Mouse (Mus musculus): ENCODE data around the gene Igll1. TPM values are rescaled to one million over a fixed set of nuclear protein-coding genes. Genes with fewer than 3 reads are reported as not detected.
"Not testable (repeated sequence)": the region's sequence is repeated elsewhere in the genome, so short reads cannot be mapped to it uniquely, and the experiment has no call there.

Gene Igll1
- polyA plus RNA-seq, 1 experiment from 2014 or later, result 0.23 TPM

DNA sequence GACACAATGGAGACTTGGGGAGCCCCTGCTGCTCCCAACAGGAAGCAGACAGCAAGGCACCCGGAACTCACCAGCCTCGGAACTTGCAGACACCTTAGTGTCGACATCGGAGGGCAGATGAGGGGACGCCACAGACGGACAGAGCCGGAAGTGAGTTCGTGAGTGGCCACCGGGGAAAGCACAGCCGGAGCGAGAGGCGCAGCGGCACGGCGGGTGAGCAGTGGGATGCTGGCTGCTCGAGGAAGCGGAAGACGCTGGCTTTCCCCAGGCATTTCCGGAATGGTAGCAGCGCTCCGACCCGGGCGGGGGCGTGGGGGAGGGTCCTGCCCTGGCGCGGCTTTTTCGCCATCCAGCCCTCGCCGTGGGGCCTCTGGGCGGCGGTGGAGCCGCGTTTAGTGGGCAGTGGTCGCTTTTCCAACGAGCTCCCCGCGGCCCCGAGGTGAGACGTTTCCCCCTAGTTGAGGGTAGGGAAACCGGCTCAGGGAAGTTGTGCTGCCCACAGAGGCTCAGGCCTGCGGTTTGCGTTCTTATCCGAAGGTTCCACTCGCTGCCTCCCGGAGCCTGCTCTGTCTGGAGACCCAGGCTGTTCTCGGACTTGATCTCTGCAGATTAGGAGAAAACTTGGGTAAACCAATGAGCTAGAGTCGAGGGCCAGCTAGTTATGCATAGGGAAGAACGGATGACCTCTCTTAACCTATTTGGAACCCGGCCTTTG, 7.0 kb upstream of the Igll1 start, which contains the start of the genes Top3b and Vpreb1:
Gene Top3b (plus strand): TSS at position 120 of the 715 bp plus-strand sequence.
Gene Vpreb1 (minus strand): TSS at position 227 of the 715 bp plus-strand sequence.
- no peaks in the 10 kb centered on the region for H3K27me3 ChIP-seq
- H3K27ac ChIP-seq, result peak within 1 kb of the TSS; percentile 94
- H3K4me2 ChIP-seq (replicated peaks), result peak within 1 kb of the TSS; percentile 74
- peaks cover 7% of the 10 kb centered on the region for H3K36me3 ChIP-seq
- under 1% methylated on average over 49 of the region's 49 CpGs for WGBS
- peak; percentile 96 for ATAC-seq (ENCODE audit: low FRiP score, low read depth)
- H3K4me1 ChIP-seq, result peaks cover 10% of the 10 kb centered on the region
- no peaks in the 10 kb centered on the region for H3K9me3 ChIP-seq
- H3K4me3 ChIP-seq, result peak within 1 kb of the TSS; percentile 78
- peak within 1 kb of the TSS; percentile 92 for H3K9ac ChIP-seq

DNA sequence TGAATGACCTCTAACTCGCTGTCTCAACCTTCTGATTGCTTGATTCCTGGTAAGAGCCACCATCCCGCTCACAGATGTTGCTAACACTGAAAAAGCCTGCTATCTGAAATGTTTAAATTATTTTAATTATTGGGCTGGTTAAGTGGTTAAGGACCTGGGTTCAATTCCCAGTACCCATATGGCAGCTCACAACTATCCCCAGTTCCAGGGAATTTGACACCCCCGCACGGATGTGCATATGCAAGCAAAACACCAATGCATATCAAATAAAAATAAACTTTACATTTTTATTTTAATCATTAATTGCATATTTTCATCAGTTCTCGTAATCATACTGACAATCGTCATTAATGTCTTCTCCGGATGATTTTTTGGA, 6.4 kb upstream of the Igll1 start:
- ATAC-seq (ENCODE audit: low FRiP score, low read depth), result peak; percentile 51
- peaks cover 10% of the 10 kb centered on the region for H3K4me1 ChIP-seq

DNA sequence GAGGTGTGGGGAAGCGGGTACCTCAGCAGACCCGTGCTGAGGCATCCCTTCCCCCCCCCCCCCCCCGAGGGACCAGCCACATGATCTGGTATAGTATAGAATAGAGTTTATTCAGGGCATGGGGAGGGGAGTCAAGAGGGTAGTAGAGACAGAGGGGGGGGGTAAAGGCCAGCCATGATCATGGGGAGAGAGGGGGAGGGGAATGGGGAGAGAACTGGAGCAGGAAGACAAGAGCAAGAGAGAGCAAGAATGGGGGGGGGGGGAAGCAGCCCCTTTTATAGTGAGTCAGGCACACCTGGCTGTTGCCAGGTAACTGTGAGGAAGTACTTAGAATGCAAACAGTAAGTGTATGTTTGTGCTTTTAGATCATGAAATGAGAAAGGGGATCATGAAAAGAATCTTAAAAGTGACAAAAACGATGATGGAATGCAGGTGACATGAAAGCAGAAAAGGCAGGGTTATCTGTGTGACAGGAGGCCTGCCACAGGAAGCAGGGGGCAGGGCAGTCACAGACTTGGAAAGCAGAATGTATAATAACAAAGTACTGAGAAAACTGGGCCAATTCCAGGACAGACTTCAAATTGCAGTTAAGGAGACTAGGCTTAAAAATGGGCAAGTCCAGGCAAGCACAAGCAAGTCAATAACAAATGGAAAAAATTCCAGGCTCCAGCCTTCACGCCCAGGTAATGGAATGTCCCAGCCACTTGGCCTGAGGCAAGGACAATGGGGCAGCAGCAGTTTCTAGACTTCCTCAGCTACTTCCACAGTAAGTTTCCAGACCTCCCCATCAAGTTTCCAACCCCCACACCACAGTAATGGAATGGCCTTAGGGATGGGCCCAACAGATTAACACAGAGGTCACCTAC, 2.1 kb upstream of the Igll1 start:
- 39% methylated on average over 4 of the region's 5 CpGs for WGBS
- no peak for ATAC-seq (ENCODE audit: low FRiP score, low read depth)
- Histone ChIP-seq H3K27ac (no peak overlapping the region), H3K9me3 (no peaks in the 10 kb centered on the region), H3K4me3 (no peak overlapping the region), H3K9ac (no peak overlapping the region), H3K4me1 (no peaks in the 10 kb centered on the region), H3K27me3 (no peaks in the 10 kb centered on the region), H3K36me3 (no peaks in the 10 kb centered on the region), H3K4me2 (replicated peaks) (no peak overlapping the region)

More for the DNA sequence above, 6.4 kb upstream of the Igll1 start:
- Histone ChIP-seq H3K36me3 (peaks cover 4% of the 10 kb centered on the region), H3K4me2 (replicated peaks) (peak overlapping the region; percentile 74), H3K9me3 (no peaks in the 10 kb centered on the region), H3K27ac (peak overlapping the region; percentile 94), H3K9ac (peak overlapping the region; percentile 92), H3K27me3 (no peaks in the 10 kb centered on the region), H3K4me3 (peak overlapping the region; percentile 78)
- 35% methylated on average over 7 of the region's 7 CpGs for WGBS

GRCm38 (mm10) chr16:16865217-16865616, 1.4 kb upstream of the Igll1 start:
- H3K27me3 ChIP-seq, result no peaks in the 10 kb centered on the region
- H3K36me3 ChIP-seq, result no peaks in the 10 kb centered on the region
- H3K4me2 ChIP-seq (replicated peaks), result no peak overlapping the region
- no peak overlapping the region for H3K9ac ChIP-seq
- H3K9me3 ChIP-seq, result no peaks in the 10 kb centered on the region
- no peak overlapping the region for H3K27ac ChIP-seq
- no peaks in the 10 kb centered on the region for H3K4me1 ChIP-seq
- no peak overlapping the region for H3K4me3 ChIP-seq
- no peak for ATAC-seq (ENCODE audit: low FRiP score, low read depth)

GRCm38 (mm10) chr16:16862288-16862687, 1.5 kb downstream of the Igll1 start:
- Histone ChIP-seq H3K27me3 (no peaks in the 10 kb centered on the region), H3K36me3 (no peaks in the 10 kb centered on the region), H3K4me2 (replicated peaks) (no peak overlapping the region), H3K4me1 (no peaks in the 10 kb centered on the region), H3K27ac (no peak overlapping the region), H3K4me3 (no peak overlapping the region), H3K9ac (no peak overlapping the region), H3K9me3 (no peaks in the 10 kb centered on the region)
- no peak for ATAC-seq (ENCODE audit: low FRiP score, low read depth)
- WGBS, result 72% methylated on average over 3 of the region's 3 CpGs

- Histone ChIP-seq H3K9me3 (no peaks in the 10 kb centered on the region), H3K27me3 (no peaks in the 10 kb centered on the region), H3K4me1 (no peaks in the 10 kb centered on the region), H3K4me3 (no peak overlapping the region), H3K27ac (no peak overlapping the region), H3K36me3 (no peaks in the 10 kb centered on the region), H3K9ac (no peak overlapping the region), H3K4me2 (replicated peaks) (no peak overlapping the region)
- no peak for ATAC-seq (ENCODE audit: low FRiP score, low read depth)
- WGBS, result 72% methylated on average over 13 of the region's 13 CpGs
Measured at GRCm38 (mm10) chr16:16856731-16857476, 6.9 kb downstream of the Igll1 start.

DNA sequence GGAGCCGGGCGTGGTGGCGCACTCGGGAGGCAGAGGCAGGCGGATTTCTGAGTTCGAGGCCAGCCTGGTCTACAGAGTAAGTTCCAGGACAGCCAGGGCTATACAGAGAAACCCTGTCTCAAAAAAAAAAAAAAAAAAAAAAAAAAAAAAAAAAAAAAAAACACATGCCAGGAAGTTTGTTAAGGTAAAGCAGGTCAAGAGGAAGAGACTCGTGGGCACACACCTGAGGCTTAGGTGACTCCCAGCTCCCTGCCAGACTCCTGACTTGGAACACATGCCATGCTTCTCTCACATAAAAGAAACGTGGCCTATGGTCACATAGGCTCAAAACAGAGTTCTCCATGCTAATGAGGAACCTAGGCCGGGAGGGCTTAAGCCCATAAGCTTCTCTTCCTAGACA, 7.7 kb downstream of the Igll1 start:
- not testable (repeated sequence) for H3K4me2 ChIP-seq (replicated peaks); ATAC-seq (ENCODE audit: low FRiP score, low read depth)
- 77% methylated on average over 9 of the region's 9 CpGs for WGBS

DNA sequence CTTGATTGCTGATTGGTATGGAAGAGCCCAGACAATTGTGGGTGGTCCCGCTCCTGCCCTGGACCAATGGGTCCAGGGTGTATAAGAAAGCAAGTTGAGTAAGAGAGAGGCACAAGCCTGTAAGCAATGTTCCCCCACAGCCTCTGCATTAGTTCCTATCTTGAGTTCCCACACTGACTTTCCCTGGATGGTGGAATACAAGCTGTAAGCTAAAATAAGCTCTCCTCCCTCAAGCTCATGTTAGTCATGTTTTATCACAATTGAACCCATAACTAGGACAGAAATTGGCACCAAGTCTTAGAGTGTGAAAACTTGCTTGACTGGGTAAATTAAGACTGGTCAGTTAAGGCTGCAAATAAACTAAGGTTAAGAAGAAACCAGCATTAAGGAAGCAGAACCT, 8.2 kb downstream of the Igll1 start:
- Histone ChIP-seq H3K9me3 (no peaks in the 10 kb centered on the region), H3K4me3 (no peak overlapping the region), H3K4me1 (no peaks in the 10 kb centered on the region), H3K27ac (no peak overlapping the region), H3K9ac (no peak overlapping the region), H3K36me3 (no peaks in the 10 kb centered on the region), H3K27me3 (no peaks in the 10 kb centered on the region), H3K4me2 (replicated peaks) (no peak overlapping the region)
- 83% methylated on average over 1 of the region's 1 CpGs for whole genome bisulfite sequencing
- no peak for ATAC-seq (ENCODE audit: low FRiP score, low read depth)

More for the DNA sequence above, 7.7 kb downstream of the Igll1 start:
- not testable (repeated sequence) for H3K9ac ChIP-seq, H3K36me3 ChIP-seq, H3K27me3 ChIP-seq, H3K9me3 ChIP-seq, H3K4me3 ChIP-seq, H3K27ac ChIP-seq, H3K4me1 ChIP-seq

- H3K4me2 ChIP-seq (replicated peaks), result no peak overlapping the region
- no peak overlapping the region for H3K4me3 ChIP-seq
- H3K4me1 ChIP-seq, result no peaks in the 10 kb centered on the region
- no peak overlapping the region for H3K9ac ChIP-seq
- no peak overlapping the region for H3K27ac ChIP-seq
- H3K27me3 ChIP-seq, result no peaks in the 10 kb centered on the region
- H3K9me3 ChIP-seq, result no peaks in the 10 kb centered on the region
- 35% methylated on average over 6 of the region's 6 CpGs for WGBS
- H3K36me3 ChIP-seq, result no peaks in the 10 kb centered on the region
- ATAC-seq (ENCODE audit: low FRiP score, low read depth), result no peak
Measured at GRCm38 (mm10) chr16:16854836-16855235, 8.9 kb downstream of the Igll1 start.

- WGBS, result 80% methylated on average over 3 of the region's 3 CpGs
- no peaks in the 10 kb centered on the region for H3K9me3 ChIP-seq
- no peaks in the 10 kb centered on the region for H3K27me3 ChIP-seq
- no peak for ATAC-seq (ENCODE audit: low FRiP score, low read depth)
- H3K4me1 ChIP-seq, result no peaks in the 10 kb centered on the region
- H3K9ac ChIP-seq, result no peak overlapping the region
- no peak overlapping the region for H3K4me2 ChIP-seq (replicated peaks)
- no peak overlapping the region for H3K4me3 ChIP-seq
- no peak overlapping the region for H3K27ac ChIP-seq
- H3K36me3 ChIP-seq, result no peaks in the 10 kb centered on the region
Measured at GRCm38 (mm10) chr16:16852411-16852810, 11.4 kb downstream of the Igll1 start.

GRCm38 (mm10) chr16:16849196-16849595, 14.6 kb downstream of the Igll1 start:
- ATAC-seq (ENCODE audit: low FRiP score, low read depth), result no peak
- Histone ChIP-seq H3K9ac (no peak overlapping the region), H3K27ac (no peak overlapping the region), H3K4me1 (no peaks in the 10 kb centered on the region), H3K27me3 (no peaks in the 10 kb centered on the region), H3K36me3 (no peaks in the 10 kb centered on the region), H3K9me3 (no peaks in the 10 kb centered on the region), H3K4me3 (no peak overlapping the region), H3K4me2 (replicated peaks) (no peak overlapping the region)

- Histone ChIP-seq H3K4me2 (replicated peaks) (no peak overlapping the region), H3K4me3 (no peak overlapping the region), H3K4me1 (peaks cover 6% of the 10 kb centered on the region; the same call in 1 of the 2 replicates), H3K36me3 (no peaks in the 10 kb centered on the region), H3K27me3 (no peaks in the 10 kb centered on the region), H3K9ac (no peak overlapping the region), H3K9me3 (no peaks in the 10 kb centered on the region), H3K27ac (no peak overlapping the region)
- WGBS, result 88% methylated on average over 3 of the region's 3 CpGs
- ATAC-seq (ENCODE audit: low FRiP score, low read depth), result no peak; the same call in 1 of the 2 replicates
Measured at GRCm38 (mm10) chr16:16829671-16830070, 34.1 kb downstream of the Igll1 start.

Data from limb, embryonic 13.5 days (tissue).